Mouse (Mus musculus): ENCODE results near the gene Tgfb1i1.
A peak's percentile ranks its signal among the peaks of the same experiment; 100 is the strongest.

Gene Tgfb1i1

GRCm38 (mm10) chr7:128246496-128247391, at the start of gene Tgfb1i1:
Gene Tgfb1i1 (plus strand): TSS chr7:128246812.
- DNase-seq: peak; percentile 74

- DNase-seq: no peak
Measured at GRCm38 (mm10) chr7:128201607-128202006, 45.0 kb upstream of the Tgfb1i1 start.

- DNase-seq: no peak
Measured at GRCm38 (mm10) chr7:128203071-128203470, 43.5 kb upstream of the Tgfb1i1 start.

GRCm38 (mm10) chr7:128204179-128204578, 42.4 kb upstream of the Tgfb1i1 start:
- no peak for DNase-seq

GRCm38 (mm10) chr7:128205695-128206094, 40.9 kb upstream of the Tgfb1i1 start:
- no peak for DNase-seq

- DNase-seq: no peak
Measured at GRCm38 (mm10) chr7:128206152-128206551, 40.5 kb upstream of the Tgfb1i1 start, which contains the start of gene Cox6a2. Gene Cox6a2 (minus strand): TSS chr7:128206387.

- peak; percentile 64 for DNase-seq
Measured at GRCm38 (mm10) chr7:128208187-128208586, 38.4 kb upstream of the Tgfb1i1 start.

- peak; percentile 14 for DNase-seq
Measured at GRCm38 (mm10) chr7:128209826-128210225, 36.8 kb upstream of the Tgfb1i1 start.

- DNase-seq: no peak
Measured at GRCm38 (mm10) chr7:128219952-128220351, 26.7 kb upstream of the Tgfb1i1 start.

GRCm38 (mm10) chr7:128220936-128221335, 25.7 kb upstream of the Tgfb1i1 start:
- DNase-seq: no peak

GRCm38 (mm10) chr7:128231741-128232140, 14.9 kb upstream of the Tgfb1i1 start:
- no peak for DNase-seq

GRCm38 (mm10) chr7:128234796-128235195, 11.8 kb upstream of the Tgfb1i1 start:
- no peak for DNase-seq

- DNase-seq: peak; percentile 72
Measured at GRCm38 (mm10) chr7:128235481-128235880, 11.1 kb upstream of the Tgfb1i1 start.

GRCm38 (mm10) chr7:128236426-128236825, 10.2 kb upstream of the Tgfb1i1 start:
- DNase-seq: no peak

- peak; percentile 91 for DNase-seq
Measured at GRCm38 (mm10) chr7:128236856-128237592, 9.6 kb upstream of the Tgfb1i1 start, which contains the start of gene Armc5. Gene Armc5 (plus strand): TSS chr7:128237342.

GRCm38 (mm10) chr7:128237593-128237926, 9.1 kb upstream of the Tgfb1i1 start:
- no peak for DNase-seq

- peak; percentile 100 for DNase-seq
Measured at GRCm38 (mm10) chr7:128237927-128238778, 8.5 kb upstream of the Tgfb1i1 start, which contains the start of gene 9130023H24Rik. Gene 9130023H24Rik (minus strand): TSS chr7:128238031.

- DNase-seq: peak; percentile 44
Measured at GRCm38 (mm10) chr7:128238991-128239390, 7.6 kb upstream of the Tgfb1i1 start.

GRCm38 (mm10) chr7:128240131-128240784, 6.4 kb upstream of the Tgfb1i1 start:
- no peak for DNase-seq

- no peak for DNase-seq
Measured at GRCm38 (mm10) chr7:128242331-128242730, 4.3 kb upstream of the Tgfb1i1 start.

GRCm38 (mm10) chr7:128243921-128244320, 2.7 kb upstream of the Tgfb1i1 start:
- no peak for DNase-seq

- no peak for DNase-seq
Measured at GRCm38 (mm10) chr7:128244410-128245025, 2.1 kb upstream of the Tgfb1i1 start.
